Mouse (Mus musculus) ES-Bruce4 (cell line): ENCODE data around the gene Adcy6. TPM values are rescaled to one million over a fixed set of nuclear protein-coding genes. Genes with fewer than 3 reads are reported as not detected.

ENCODE experiments used
- H3K27ac ChIP-seq: 2 replicates; pipeline ENCODE4 v1.5.1; 2012; ENCODE audit warnings: low read length, inconsistent platforms; ENCODE audit not compliant: insufficient read depth
- H3K27me3 ChIP-seq: 2 replicates; pipeline ENCODE4 v1.6.1; 2012; ENCODE audit warnings: mild to moderate bottlenecking, low read length, inconsistent platforms; ENCODE audit not compliant: control insufficient read depth, poor library complexity, insufficient read depth, severe bottlenecking
- H3K36me3 ChIP-seq: 2 replicates; pipeline ENCODE4 v1.6.1; 2012; ENCODE audit warnings: inconsistent platforms, mild to moderate bottlenecking, low read length, moderate library complexity; ENCODE audit not compliant: control insufficient read depth, poor library complexity, insufficient read depth, severe bottlenecking
- H3K4me1 ChIP-seq: one replicate; pipeline ENCODE4 v1.8.1; 2011; ENCODE audit warnings: low read length; ENCODE audit not compliant: control insufficient read depth, insufficient read depth
- H3K4me3 ChIP-seq: 2 replicates; pipeline ENCODE4 v1.5.1; 2011; ENCODE audit warnings: low read depth, mild to moderate bottlenecking, low read length
- H3K9ac ChIP-seq: 2 replicates; pipeline ENCODE4 v1.6.1; 2012; ENCODE audit warnings: low read depth, mild to moderate bottlenecking, inconsistent platforms; ENCODE audit not compliant: poor library complexity, severe bottlenecking
- H3K9me3 ChIP-seq: replicated peaks from 2 replicates; pipeline ENCODE4 v1.6.1; 2012; ENCODE audit warnings: mild to moderate bottlenecking, low read length, inconsistent platforms; ENCODE audit not compliant: control insufficient read depth, poor library complexity, insufficient read depth, severe bottlenecking
- CTCF ChIP-seq: IDR thresholded peaks from one replicate; pipeline ENCODE4 v1.8.1; 2011; ENCODE audit warnings: low read depth, low read length
- EP300 ChIP-seq: IDR thresholded peaks from 2 replicates; pipeline ENCODE4 v1.6.1; 2011; ENCODE audit warnings: low read depth, low read length; ENCODE audit not compliant: insufficient read depth
- POLR2A ChIP-seq: IDR thresholded peaks from one replicate; pipeline ENCODE4 v1.8.1; 2011; ENCODE audit warnings: low read length; ENCODE audit not compliant: insufficient read depth
- polyA plus RNA-seq: library from polyadenylated mRNA; stranded (reverse); fragments of >200 nt; gene quantifications from 2 replicates; pipeline ENCODE4 v1.2.4, GENCODE M21; 2011; ENCODE audit warnings: low read depth; ENCODE audit not compliant: missing spikeins, insufficient read depth, insufficient read length

The Adcy6 gene
- polyA plus RNA-seq, 1 experiment, result 12.5 TPM

GRCm38 (mm10) chr15:98635291-98635841 is 25.5 kb upstream of the Adcy6 start:
- Histone ChIP-seq H3K27me3 (no peaks in the 10 kb centered on the region), H3K4me3 (peak overlapping the region; percentile 63), H3K9me3 (no peaks in the 10 kb centered on the region), H3K9ac (peak overlapping the region; percentile 80), H3K4me1 (peaks cover 10% of the 10 kb centered on the region), H3K36me3 (no peaks in the 10 kb centered on the region), H3K27ac (no peak overlapping the region)
- TF ChIP-seq CTCF (no peak), EP300 (no peak), POLR2A (no peak)

- Histone ChIP-seq H3K36me3 (no peaks in the 10 kb centered on the region), H3K27me3 (no peaks in the 10 kb centered on the region), H3K27ac (no peak overlapping the region), H3K4me3 (peak overlapping the region; percentile 68), H3K9me3 (no peaks in the 10 kb centered on the region), H3K4me1 (peaks cover 8% of the 10 kb centered on the region), H3K9ac (peak overlapping the region; percentile 80)
- TF ChIP-seq CTCF (no peak), POLR2A (no peak), EP300 (no peak)
Measured at GRCm38 (mm10) chr15:98634541-98635081, 24.7 kb upstream of the Adcy6 start.

- H3K4me1 ChIP-seq, result peaks cover 8% of the 10 kb centered on the region
- peak overlapping the region; percentile 80 for H3K9ac ChIP-seq
- H3K27ac ChIP-seq, result no peak overlapping the region
- H3K4me3 ChIP-seq, result peak overlapping the region; percentile 68
- no peaks in the 10 kb centered on the region for H3K27me3 ChIP-seq
- no peaks in the 10 kb centered on the region for H3K9me3 ChIP-seq
- H3K36me3 ChIP-seq, result no peaks in the 10 kb centered on the region
- TF ChIP-seq POLR2A (no peak), CTCF (no peak), EP300 (no peak)
Measured at GRCm38 (mm10) chr15:98633822-98634470, 24.1 kb upstream of the Adcy6 start.

GRCm38 (mm10) chr15:98632921-98633320 is 23.0 kb upstream of the Adcy6 start:
- H3K36me3 ChIP-seq, result no peaks in the 10 kb centered on the region
- H3K4me3 ChIP-seq, result no peak overlapping the region
- H3K9me3 ChIP-seq, result no peaks in the 10 kb centered on the region
- peaks cover 11% of the 10 kb centered on the region for H3K4me1 ChIP-seq
- no peak overlapping the region for H3K9ac ChIP-seq
- TF ChIP-seq EP300, result no peak
- no peak overlapping the region for H3K27ac ChIP-seq
- H3K27me3 ChIP-seq, result no peaks in the 10 kb centered on the region

- Histone ChIP-seq H3K27me3 (no peaks in the 10 kb centered on the region), H3K4me1 (peaks cover 8% of the 10 kb centered on the region), H3K27ac (no peak overlapping the region), H3K36me3 (no peaks in the 10 kb centered on the region), H3K4me3 (peak overlapping the region; percentile 27), H3K9ac (peak overlapping the region; percentile 32; the same call in 1 of the 2 replicates), H3K9me3 (no peaks in the 10 kb centered on the region)
- TF ChIP-seq POLR2A, result no peak
- TF ChIP-seq EP300, result no peak
- TF ChIP-seq CTCF, result no peak
Measured at GRCm38 (mm10) chr15:98632107-98632744, 22.4 kb upstream of the Adcy6 start.

- Histone ChIP-seq H3K27me3 (no peaks in the 10 kb centered on the region), H3K4me3 (peak overlapping the region; percentile 47), H3K36me3 (no peaks in the 10 kb centered on the region), H3K4me1 (peaks cover 8% of the 10 kb centered on the region), H3K27ac (no peak overlapping the region), H3K9ac (peak overlapping the region; percentile 32), H3K9me3 (no peaks in the 10 kb centered on the region)
- TF ChIP-seq CTCF (peak; percentile 98), EP300 (peak; percentile 83), POLR2A (no peak)
Measured at GRCm38 (mm10) chr15:98631493-98631892, 21.6 kb upstream of the Adcy6 start.
